Mouse (Mus musculus) thymus, adult 2 months (tissue): ENCODE results near the gene Cnpy2.
A peak's percentile ranks its signal among the peaks of the same experiment; 100 is the strongest.

Experiments
- CTCF ChIP-seq: fragments of 200-500 bp; IDR thresholded peaks from 2 replicates; pipeline ENCODE4 v1.5.1; 2012; ENCODE audit warnings: mild to moderate bottlenecking, control low read depth, low read length, moderate library complexity, borderline replicate concordance; ENCODE audit not compliant: control insufficient read depth, poor library complexity, insufficient read depth; ENCODE audit errors: extremely low read depth
- POLR2A ChIP-seq: fragments of 200-500 bp; IDR thresholded peaks from 2 replicates; pipeline ENCODE4 v1.6.1; 2012; ENCODE audit warnings: mild to moderate bottlenecking, low read length, control low read depth, moderate library complexity; ENCODE audit not compliant: control insufficient read depth, poor library complexity, insufficient read depth; ENCODE audit errors: extremely low read depth

DNA sequence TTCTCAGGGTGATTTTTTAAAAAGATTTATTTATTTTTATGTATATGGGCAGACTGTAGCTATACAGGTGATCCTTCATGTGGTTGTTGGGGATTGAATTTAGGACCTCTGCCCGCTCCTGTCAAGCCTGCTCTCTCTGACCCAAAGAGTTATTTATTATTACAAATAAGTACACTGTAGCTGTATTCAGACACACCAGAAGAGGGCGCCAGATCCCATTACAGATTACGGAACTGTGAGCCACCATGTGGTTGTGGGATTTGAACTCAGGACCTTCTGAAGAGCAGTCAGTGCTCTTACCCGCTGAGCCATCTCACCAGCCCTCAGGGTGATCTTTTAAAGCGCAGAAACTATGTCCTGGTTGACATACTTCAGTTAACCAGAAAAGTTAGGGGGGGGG, 49.9 kb downstream of the Cnpy2 start:
- peak; percentile 19; the same call in 1 of the 2 replicates for TF ChIP-seq CTCF
- TF ChIP-seq POLR2A: no peak
